Comparison of ENCODE assay signal across 9 mouse cellular contexts in the genomic region with DNA sequence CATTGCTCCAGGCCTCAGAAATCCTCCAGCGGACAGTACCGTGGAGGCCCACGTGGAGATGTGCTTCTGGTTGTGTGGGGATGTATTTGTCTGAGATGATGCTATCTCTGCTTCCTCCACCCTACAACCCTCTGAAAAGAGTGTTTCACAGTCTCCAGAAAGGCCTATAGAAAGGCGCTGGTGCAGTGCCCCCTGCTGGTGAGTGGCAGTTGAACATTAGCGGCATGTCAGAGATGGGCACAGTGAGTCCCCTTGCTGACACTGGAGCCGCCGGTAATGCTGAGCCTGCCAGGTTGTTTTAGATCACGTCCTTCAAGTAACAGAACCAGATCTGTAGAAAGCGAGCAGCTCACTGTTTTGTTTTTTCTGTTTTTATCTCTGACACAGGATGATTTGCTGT.
DNase-seq lines count a peak whose midpoint lies in the region; ATAC-seq and TF ChIP-seq lines count a peak whose summit lies in the region.
"Had no signal": no experiment of that assay in that cellular context is flagged by ENCODE, and none has a peak within 500 bp of the region (broad histone marks: within the 10 kb centered on the region; RNA-seq: fewer than 3 reads in every experiment).

No protein-coding gene starts in this region.

- H3K27ac ChIP-seq in cerebellum, adult 2 months (ENCODE audit: insufficient read depth, low read length) = no peak overlapping the region
- no peak overlapping the region for H3K27ac ChIP-seq in ES-E14 (ENCODE audit: insufficient read depth, low read depth, low read length, poor library complexity, severe bottlenecking)
- H3K27ac ChIP-seq in lung, postnatal 0 days (ENCODE audit: low read length) = no peak overlapping the region
- H3K27ac ChIP-seq: neural tube, embryonic 12.5 days had no signal

- H3K4me1 ChIP-seq in cerebellum, adult 2 months (ENCODE audit: control insufficient read depth, insufficient read depth, low read length) = no peaks in the 10 kb centered on the region
- H3K4me1 ChIP-seq in ES-E14 (ENCODE audit: control insufficient read depth in 2 of 2, insufficient read depth in 2 of 2, low read length in 2 of 2, poor library complexity in 1 of 2) = peaks cover 6 to 15% of the 10 kb centered on the region in 2 experiments
- H3K4me1 ChIP-seq in lung, postnatal 0 days (ENCODE audit: insufficient read depth, low read depth, low read length) = no peaks in the 10 kb centered on the region
- H3K4me1 ChIP-seq: neural tube, embryonic 12.5 days had no signal

- ATAC-seq in cerebellum, adult (ENCODE audit: insufficient number of reproducible peaks, low FRiP score, low TSS enrichment) = no peak
- ATAC-seq in lung, postnatal 0 days = no peak
- no peak for ATAC-seq in granulocyte monocyte progenitor cell, adult 5-6 weeks (replicated peaks; ENCODE audit: poor library complexity, severe bottlenecking)

- no peak overlapping the region for H3K9ac ChIP-seq in ES-E14 (ENCODE audit: insufficient read depth, low read depth, low read length, poor library complexity, severe bottlenecking)
- no peak overlapping the region for H3K9ac ChIP-seq in lung, postnatal 0 days (replicated peaks; ENCODE audit: low read depth)
- H3K9ac ChIP-seq: neural tube, embryonic 12.5 days had no signal

- 53% methylated on average over 9 of the region's 9 CpGs for WGBS in cerebellum, adult 2 months
- WGBS in lung, postnatal 0 days = 55% methylated on average over 9 of the region's 9 CpGs

- in situ Hi-C loops in ES-E14 (cut with MboI; ENCODE audit: low sequenced_read_pairs in 2 of 2, unreplicated experiment in 2 of 2) = no loop called here

- H3K9me3 ChIP-seq in ES-E14 (ENCODE audit: control insufficient read depth, insufficient read depth, low read depth, low read length) = no peaks in the 10 kb centered on the region
- H3K9me3 ChIP-seq in lung, postnatal 0 days (ENCODE audit: low read length) = no peaks in the 10 kb centered on the region
- H3K9me3 ChIP-seq: neural tube, embryonic 12.5 days had no signal

- peak; percentile 18 to 20 for DNase-seq in cerebellum, adult 2 months
- DNase-seq in left cerebral cortex, adult 18-20 months (ENCODE audit: low spot score in 2 of 2) = peak; percentile 8 to 27
- no peak for DNase-seq in left cerebral cortex, adult 11 months (ENCODE audit: low spot score)
- peak; percentile 79 for DNase-seq in ES-E14 (ENCODE audit: low read depth, low spot score)
- peak; percentile 58 to 73 for DNase-seq in cerebellum, postnatal 14 days
- DNase-seq in lung, postnatal 0 days (ENCODE audit: low spot score) = no peak

- H3K4me3 ChIP-seq in cerebellum, adult 2 months (replicated peaks; ENCODE audit: insufficient read depth, low read depth, low read length) = no peak overlapping the region
- H3K4me3 ChIP-seq in ES-E14 (ENCODE audit: insufficient read depth in 1 of 2, low read depth in 1 of 2, low read length in 2 of 2, poor library complexity in 1 of 2, severe bottlenecking in 1 of 2) = no peak overlapping the region
- H3K4me3 ChIP-seq in lung, postnatal 0 days (ENCODE audit: low read depth, low read length) = no peak overlapping the region
- H3K4me3 ChIP-seq: neural tube, embryonic 12.5 days had no signal

- no peak for TF ChIP-seq POLR2A in cerebellum, adult 2 months (IDR thresholded peaks at IDR 0.05; ENCODE audit: borderline replicate concordance, insufficient read depth, low read length)

- no peaks in the 10 kb centered on the region; the same call in 1 of the 2 replicates for H3K27me3 ChIP-seq in cerebellum, adult 2 months (ENCODE audit: control insufficient read depth, insufficient read depth, low read length)
- no peaks in the 10 kb centered on the region for H3K27me3 ChIP-seq in lung, postnatal 0 days (replicated peaks; ENCODE audit: insufficient read depth, low read length)
- H3K27me3 ChIP-seq: neural tube, embryonic 12.5 days had no signal

- TF ChIP-seq CTCF in cerebellum, adult 2 months (IDR thresholded peaks at IDR 0.05; ENCODE audit: borderline replicate concordance, insufficient read depth, low read depth, low read length) = peak; percentile 19; the same call in 1 of the 2 replicates
- TF ChIP-seq CTCF in lung, postnatal 0 days (IDR thresholded peaks at IDR 0.05) = peak; percentile 59

- no peak for TF ChIP-seq EP300 in lung, postnatal 0 days (IDR thresholded peaks at IDR 0.05)

- H3K4me2 ChIP-seq in lung, postnatal 0 days (replicated peaks; ENCODE audit: low read depth, low read length) = no peak overlapping the region
- H3K4me2 ChIP-seq: neural tube, embryonic 12.5 days had no signal

- no peaks in the 10 kb centered on the region for H3K36me3 ChIP-seq in ES-E14 (ENCODE audit: control insufficient read depth, insufficient read depth, low read length, poor library complexity, severe bottlenecking)
- no peaks in the 10 kb centered on the region for H3K36me3 ChIP-seq in lung, postnatal 0 days (ENCODE audit: insufficient read depth, low read length)
- H3K36me3 ChIP-seq: neural tube, embryonic 12.5 days had no signal

TF ChIP-seq in ES-E14, 5 proteins besides CTCF, POLR2A, EP300 and RAD21:
- TF ChIP-seq ZNF384 (IDR thresholded peaks at IDR 0.05; ENCODE audit: low read depth, low read length) (no peak), HCFC1 (IDR thresholded peaks at IDR 0.05; ENCODE audit: borderline replicate concordance, insufficient read depth, low read length) (no peak), CHD2 (IDR thresholded peaks at IDR 0.05; ENCODE audit: low read depth, low read length) (no peak), ZC3H11A (IDR thresholded peaks at IDR 0.05; ENCODE audit: borderline replicate concordance, low read depth, low read length) (no peak), MAFK (IDR thresholded peaks at IDR 0.05; ENCODE audit: insufficient read depth, low read depth, low read length) (no peak)
TF ChIP-seq in ES-E14: peak in this region for 0.

Comparison
In these comparisons a context has a peak if more than half of its experiments do, and no peak if none do; other contexts are left out.
1. DNase-seq: peak in cerebellum, adult 2 months (2 of 2), left cerebral cortex, adult 18-20 months (2 of 2), ES-E14 (single experiment) and cerebellum, postnatal 14 days (2 of 2); none in left cerebral cortex, adult 11 months (single experiment) and lung, postnatal 0 days (single experiment).